Mouse (Mus musculus): ENCODE data around the gene Cadm1. TPM values are rescaled to one million over a fixed set of nuclear protein-coding genes. Genes with fewer than 3 reads are reported as not detected.
A peak's percentile ranks its signal among the peaks of the same experiment; 100 is the strongest.

The Cadm1 gene
- polyA plus RNA-seq, 1 experiment from 2014 or later, result 71.6 TPM

GRCm38 (mm10) chr9:47895121-47895520 lies 365.1 kb downstream of the Cadm1 start:
- Histone ChIP-seq H3K27ac (replicated peaks) (peak overlapping the region; percentile 42), H3K27me3 (peaks cover 41% of the 10 kb centered on the region), H3K4me3 (no peak overlapping the region), H3K9me3 (no peaks in the 10 kb centered on the region), H3K4me2 (replicated peaks) (no peak overlapping the region), H3K9ac (replicated peaks) (no peak overlapping the region), H3K4me1 (peaks cover 23% of the 10 kb centered on the region; the same call in 1 of the 2 replicates), H3K36me3 (no peaks in the 10 kb centered on the region)
- WGBS, result 20% methylated on average over 9 of the region's 9 CpGs
- ATAC-seq (ENCODE audit: low FRiP score, low read depth), result no peak

- H3K27me3 ChIP-seq, result peaks cover 85% of the 10 kb centered on the region
- H3K27ac ChIP-seq (replicated peaks), result no peak overlapping the region
- no peaks in the 10 kb centered on the region for H3K36me3 ChIP-seq
- WGBS, result 36% methylated on average over 10 of the region's 10 CpGs
- H3K9me3 ChIP-seq, result no peaks in the 10 kb centered on the region
- 0 out of 2 replicates have a peak, but pooled peaks have one; percentile 51 for ATAC-seq (ENCODE audit: low FRiP score, low read depth)
- H3K4me1 ChIP-seq, result peaks cover 41% of the 10 kb centered on the region
- no peak overlapping the region for H3K9ac ChIP-seq (replicated peaks)
- no peak overlapping the region for H3K4me3 ChIP-seq
- H3K4me2 ChIP-seq (replicated peaks), result no peak overlapping the region
Observed at GRCm38 (mm10) chr9:47900734-47901133, 370.8 kb downstream of the Cadm1 start.

DNA sequence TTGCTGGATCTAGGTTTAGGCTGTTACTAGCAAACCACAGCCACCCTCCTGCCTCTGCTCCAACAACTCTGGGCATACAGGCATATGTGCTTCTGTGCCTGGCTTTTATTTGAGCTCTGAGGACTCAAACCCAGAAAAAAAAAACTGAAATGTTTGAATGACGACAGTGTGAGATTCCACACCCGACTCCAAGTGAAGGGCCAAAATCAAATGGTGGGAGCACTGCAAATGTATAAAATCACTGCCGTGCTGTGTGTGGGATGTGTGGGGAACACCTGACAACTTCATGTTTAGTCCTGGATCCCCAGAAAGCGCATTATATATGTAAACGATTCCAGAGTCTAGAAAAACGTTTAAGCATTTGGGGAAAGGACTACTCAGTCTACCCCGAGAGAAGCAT lies 373.7 kb downstream of the Cadm1 start:
- H3K36me3 ChIP-seq, result no peaks in the 10 kb centered on the region
- no peak overlapping the region for H3K27ac ChIP-seq (replicated peaks)
- no peak for ATAC-seq (ENCODE audit: low FRiP score, low read depth)
- H3K9ac ChIP-seq (replicated peaks), result no peak overlapping the region
- 59% methylated on average over 7 of the region's 7 CpGs for WGBS
- no peak overlapping the region for H3K4me3 ChIP-seq
- H3K9me3 ChIP-seq, result no peaks in the 10 kb centered on the region
- peaks cover 38% of the 10 kb centered on the region for H3K4me1 ChIP-seq
- peaks cover 85% of the 10 kb centered on the region for H3K27me3 ChIP-seq
- H3K4me2 ChIP-seq (replicated peaks), result no peak overlapping the region

GRCm38 (mm10) chr9:47904339-47904922 lies 374.5 kb downstream of the Cadm1 start:
- Histone ChIP-seq H3K4me3 (no peak overlapping the region), H3K27me3 (peaks cover 87% of the 10 kb centered on the region), H3K36me3 (no peaks in the 10 kb centered on the region), H3K27ac (replicated peaks) (no peak overlapping the region), H3K4me1 (peaks cover 38% of the 10 kb centered on the region), H3K9ac (replicated peaks) (no peak overlapping the region), H3K4me2 (replicated peaks) (no peak overlapping the region), H3K9me3 (no peaks in the 10 kb centered on the region)
- 31% methylated on average over 2 of the region's 2 CpGs for WGBS
- ATAC-seq (ENCODE audit: low FRiP score, low read depth), result peak; percentile 78

DNA sequence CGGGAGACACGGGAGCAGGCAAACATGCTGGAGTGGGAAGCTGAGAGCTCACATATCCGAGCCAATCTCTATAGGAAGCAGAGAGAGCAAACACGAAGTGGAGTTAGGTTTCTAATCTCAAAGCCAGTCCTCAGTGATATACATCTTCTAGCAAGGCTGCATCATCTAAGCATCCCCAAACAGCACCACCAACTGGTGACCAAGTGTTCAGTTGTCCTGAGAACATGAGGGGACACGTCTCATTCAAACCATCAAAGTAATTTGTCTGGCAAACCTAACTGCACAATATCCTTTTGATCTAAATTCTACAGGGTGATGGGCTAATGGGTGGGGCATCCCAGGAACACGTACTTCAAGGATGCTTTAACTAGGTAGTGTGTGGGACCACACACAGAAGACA lies 376.5 kb downstream of the Cadm1 start:
- Histone ChIP-seq H3K9ac (replicated peaks) (no peak overlapping the region), H3K36me3 (no peaks in the 10 kb centered on the region), H3K27me3 (peaks cover 83% of the 10 kb centered on the region), H3K4me3 (no peak overlapping the region), H3K27ac (replicated peaks) (no peak overlapping the region), H3K9me3 (no peaks in the 10 kb centered on the region), H3K4me1 (peaks cover 36% of the 10 kb centered on the region), H3K4me2 (replicated peaks) (no peak overlapping the region)
- WGBS, result 64% methylated on average over 6 of the region's 6 CpGs
- no peak for ATAC-seq (ENCODE audit: low FRiP score, low read depth)

Data from midbrain, embryonic 12.5 days (tissue).